Mouse (Mus musculus) hindbrain, embryonic 16.5 days (tissue): ENCODE results near the gene 1700021F07Rik. TPM values are rescaled to one million over a fixed set of nuclear protein-coding genes. Genes with fewer than 3 reads are reported as not detected.

ENCODE experiments used
- ATAC-seq: fragments of 200-750 bp; cut with Nextera tagmentation; 2 replicates; pipeline ENCODE4 v1.8.0; 2017; ENCODE audit warnings: moderate TSS enrichment, moderate library complexity
- H3K27ac ChIP-seq: fragments of 300-500 bp; sonication (generic); 2 replicates; pipeline ENCODE4 v1.5.1; 2014; ENCODE audit warnings: low read depth, mild to moderate bottlenecking, control low read depth, low read length, moderate library complexity
- H3K27me3 ChIP-seq: fragments of 300-500 bp; sonication (generic); replicated peaks from 2 replicates; pipeline ENCODE4 v1.6.1; 2014; ENCODE audit warnings: low read length; ENCODE audit not compliant: control insufficient read depth, insufficient read depth
- H3K36me3 ChIP-seq: fragments of 300-500 bp; sonication (generic); 2 replicates; pipeline ENCODE4 v1.6.1; 2014; ENCODE audit warnings: mild to moderate bottlenecking, low read length, moderate library complexity, mixed read lengths; ENCODE audit not compliant: control insufficient read depth, insufficient read depth
- H3K4me1 ChIP-seq: fragments of 300-500 bp; sonication (generic); 2 replicates; pipeline ENCODE4 v1.6.1; 2014; ENCODE audit warnings: low read depth, low read length; ENCODE audit not compliant: control insufficient read depth, insufficient read depth
- H3K4me2 ChIP-seq: fragments of 300-500 bp; sonication (generic); 2 replicates; pipeline ENCODE4 v1.6.1; 2014; ENCODE audit warnings: mild to moderate bottlenecking, low read length, control low read depth, moderate library complexity
- H3K4me3 ChIP-seq: fragments of 300-500 bp; sonication (generic); 2 replicates; pipeline ENCODE4 v1.5.1; 2014; ENCODE audit warnings: mild to moderate bottlenecking, low read length, control low read depth, moderate library complexity
- H3K9ac ChIP-seq: fragments of 300-500 bp; sonication (generic); 2 replicates; pipeline ENCODE4 v1.6.1; 2014; ENCODE audit warnings: low read depth, mild to moderate bottlenecking, control low read depth, low read length, moderate library complexity
- H3K9me3 ChIP-seq: fragments of 300-500 bp; sonication (generic); 2 replicates; pipeline ENCODE4 v1.6.1; 2014; ENCODE audit warnings: mild to moderate bottlenecking, low read length, moderate library complexity; ENCODE audit not compliant: control insufficient read depth
- WGBS: fragments of 180-500 bp; shearing (Covaris S2); extraction: QIAGEN DNeasy Blood & Tissue Kit; methylation state at CpG from one replicate; pipeline ENCODE4 v1.1.7; 2014; 5-methylcytosine and 5-hydroxymethylcytosine counted together
- polyA plus RNA-seq: library from polyadenylated mRNA; unstranded; fragments of >200 nt; fragmentation: Nextera tagmentation; extraction: Ambion mirVana; gene quantifications from 2 replicates; pipeline ENCODE4 v1.2.1, GENCODE M21; 2015

1700021F07Rik gene
- polyA plus RNA-seq, 1 experiment from 2014 or later: not detected

GRCm38 (mm10) chr2:173532711-173533462 lies 10.5 kb downstream of the 1700021F07Rik start:
- Histone ChIP-seq H3K4me2 (no peak overlapping the region), H3K36me3 (no peaks in the 10 kb centered on the region), H3K27me3 (no peaks in the 10 kb centered on the region), H3K27ac (no peak overlapping the region), H3K4me3 (no peak overlapping the region), H3K9ac (no peak overlapping the region), H3K4me1 (no peaks in the 10 kb centered on the region), H3K9me3 (no peaks in the 10 kb centered on the region)
- no peak for ATAC-seq
- 73% methylated on average over 15 of the region's 15 CpGs for WGBS

- no peak overlapping the region for H3K9ac ChIP-seq
- H3K4me2 ChIP-seq: no peak overlapping the region
- 89% methylated on average over 7 of the region's 7 CpGs for WGBS
- no peak overlapping the region for H3K27ac ChIP-seq
- H3K9me3 ChIP-seq: no peaks in the 10 kb centered on the region
- no peak overlapping the region for H3K4me3 ChIP-seq
- no peaks in the 10 kb centered on the region for H3K4me1 ChIP-seq
- no peaks in the 10 kb centered on the region for H3K27me3 ChIP-seq
- ATAC-seq: no peak
- H3K36me3 ChIP-seq: no peaks in the 10 kb centered on the region
Measured at GRCm38 (mm10) chr2:173534581-173534980, 12.2 kb downstream of the 1700021F07Rik start.

GRCm38 (mm10) chr2:173535390-173535789 lies 13.0 kb downstream of the 1700021F07Rik start:
- WGBS: 88% methylated on average over 18 of the region's 18 CpGs
- H3K4me1 ChIP-seq: no peaks in the 10 kb centered on the region
- no peak overlapping the region for H3K4me2 ChIP-seq
- no peak overlapping the region for H3K4me3 ChIP-seq
- no peaks in the 10 kb centered on the region for H3K27me3 ChIP-seq
- no peaks in the 10 kb centered on the region for H3K9me3 ChIP-seq
- no peak overlapping the region for H3K27ac ChIP-seq
- ATAC-seq: peak; percentile 26; the same call in 1 of the 2 replicates
- H3K36me3 ChIP-seq: no peaks in the 10 kb centered on the region
- no peak overlapping the region for H3K9ac ChIP-seq

- Histone ChIP-seq H3K4me3 (no peak overlapping the region), H3K4me2 (no peak overlapping the region), H3K4me1 (no peaks in the 10 kb centered on the region), H3K9me3 (no peaks in the 10 kb centered on the region), H3K36me3 (no peaks in the 10 kb centered on the region), H3K27me3 (no peaks in the 10 kb centered on the region), H3K9ac (no peak overlapping the region), H3K27ac (no peak overlapping the region)
- peak; percentile 9; the same call in 1 of the 2 replicates for ATAC-seq
- 93% methylated on average over 9 of the region's 9 CpGs for WGBS
Measured at GRCm38 (mm10) chr2:173535886-173536285, 13.5 kb downstream of the 1700021F07Rik start.

GRCm38 (mm10) chr2:173539781-173540180 lies 17.4 kb downstream of the 1700021F07Rik start:
- Histone ChIP-seq H3K9me3 (no peaks in the 10 kb centered on the region), H3K4me1 (no peaks in the 10 kb centered on the region), H3K4me2 (no peak overlapping the region), H3K27me3 (peaks cover 2% of the 10 kb centered on the region; the same call in 1 of the 2 replicates), H3K27ac (no peak overlapping the region), H3K4me3 (no peak overlapping the region), H3K9ac (no peak overlapping the region), H3K36me3 (no peaks in the 10 kb centered on the region)
- no peak for ATAC-seq
- 50% methylated on average over 15 of the region's 15 CpGs for WGBS

GRCm38 (mm10) chr2:173541748-173542147 lies 19.4 kb downstream of the 1700021F07Rik start:
- H3K9ac ChIP-seq: no peak overlapping the region
- ATAC-seq: no peak
- 91% methylated on average over 4 of the region's 4 CpGs for WGBS

GRCm38 (mm10) chr2:173542716-173543115 lies 20.3 kb downstream of the 1700021F07Rik start:
- no peak for ATAC-seq

More at GRCm38 (mm10) chr2:173541748-173542147, 19.4 kb downstream of the 1700021F07Rik start:
- H3K27ac ChIP-seq: no peak overlapping the region
- peaks cover 2% of the 10 kb centered on the region; the same call in 1 of the 2 replicates for H3K27me3 ChIP-seq
- no peaks in the 10 kb centered on the region for H3K9me3 ChIP-seq
- H3K4me2 ChIP-seq: no peak overlapping the region
- no peak overlapping the region for H3K4me3 ChIP-seq
- no peaks in the 10 kb centered on the region for H3K36me3 ChIP-seq
- H3K4me1 ChIP-seq: no peaks in the 10 kb centered on the region

GRCm38 (mm10) chr2:173545992-173546703 lies 23.8 kb downstream of the 1700021F07Rik start:
- Histone ChIP-seq H3K4me3 (no peak overlapping the region), H3K4me1 (no peaks in the 10 kb centered on the region), H3K9me3 (no peaks in the 10 kb centered on the region), H3K36me3 (no peaks in the 10 kb centered on the region), H3K4me2 (no peak overlapping the region), H3K9ac (no peak overlapping the region), H3K27me3 (peaks cover 2% of the 10 kb centered on the region; the same call in 1 of the 2 replicates), H3K27ac (no peak overlapping the region)
- peak; percentile 75 for ATAC-seq
- WGBS: 43% methylated on average over 15 of the region's 15 CpGs

More at GRCm38 (mm10) chr2:173542716-173543115, 20.3 kb downstream of the 1700021F07Rik start:
- Histone ChIP-seq H3K27ac (no peak overlapping the region), H3K4me1 (no peaks in the 10 kb centered on the region), H3K27me3 (peaks cover 2% of the 10 kb centered on the region; the same call in 1 of the 2 replicates), H3K36me3 (no peaks in the 10 kb centered on the region), H3K9me3 (no peaks in the 10 kb centered on the region), H3K4me3 (no peak overlapping the region), H3K9ac (no peak overlapping the region), H3K4me2 (no peak overlapping the region)
- WGBS: 79% methylated on average over 4 of the region's 4 CpGs

GRCm38 (mm10) chr2:173549236-173549635 lies 26.9 kb downstream of the 1700021F07Rik start:
- no peak overlapping the region for H3K4me3 ChIP-seq
- no peak overlapping the region for H3K9ac ChIP-seq
- H3K27ac ChIP-seq: no peak overlapping the region
- H3K27me3 ChIP-seq: no peaks in the 10 kb centered on the region; the same call in 1 of the 2 replicates
- no peak for ATAC-seq
- 58% methylated on average over 10 of the region's 10 CpGs for WGBS
- H3K36me3 ChIP-seq: no peaks in the 10 kb centered on the region
- no peaks in the 10 kb centered on the region for H3K9me3 ChIP-seq
- H3K4me1 ChIP-seq: no peaks in the 10 kb centered on the region
- H3K4me2 ChIP-seq: no peak overlapping the region
